Mouse (Mus musculus) spleen, postnatal 10 days (tissue): ENCODE measurements around the gene Rmi1.
"Not testable (repeated sequence)": the region's sequence is repeated elsewhere in the genome, so short reads cannot be mapped to it uniquely, and the experiment has no call there.

Source experiments
- DNase-seq, 2 experiments: peaks; one replicate each; pipeline ENCODE4 v3.0.0; 2021 to 2022; ENCODE audit warnings: low spot score in 2 of 2

The Rmi1 gene

DNA sequence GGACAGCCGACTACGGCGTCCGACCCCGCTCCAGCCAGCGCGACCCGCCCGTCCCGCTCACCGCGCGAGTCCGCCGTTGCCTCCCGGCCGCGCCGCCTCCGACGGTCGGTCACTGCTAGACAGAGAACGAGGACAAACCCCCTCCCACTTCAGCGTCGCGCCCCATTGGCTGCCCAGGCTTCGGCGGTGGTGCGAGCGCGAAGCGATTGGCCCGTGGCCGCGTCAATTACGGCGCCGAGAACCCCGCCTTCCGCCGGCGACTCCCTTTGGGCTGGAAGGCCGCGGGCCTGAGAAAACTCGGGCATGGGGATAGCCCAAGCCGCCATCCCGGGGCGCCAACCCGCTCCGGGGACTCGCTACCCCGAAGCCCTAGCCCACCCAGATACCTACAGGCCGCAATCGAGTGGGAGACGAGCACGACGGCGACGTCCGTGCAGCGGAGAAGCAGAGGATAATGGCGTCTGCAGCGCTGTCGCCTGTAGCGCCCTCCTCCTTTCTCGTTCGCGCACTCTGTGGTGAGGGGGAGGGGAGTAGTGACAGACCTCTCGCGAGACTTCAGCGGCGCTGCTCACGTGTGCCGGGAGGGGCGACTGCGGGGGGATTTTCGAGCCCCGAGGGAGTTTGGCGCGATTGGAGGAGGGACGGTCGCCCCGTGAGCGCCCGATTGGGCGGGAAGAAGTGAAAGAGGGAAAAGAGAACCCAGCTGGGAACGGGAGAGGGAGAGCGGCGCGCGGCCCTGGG, at the start of gene Rmi1:
TSS of gene Rmi1 (plus strand) at position 246 of the 741 bp plus-strand sequence.
- DNase-seq, result peak; percentile 97 to 99

DNA sequence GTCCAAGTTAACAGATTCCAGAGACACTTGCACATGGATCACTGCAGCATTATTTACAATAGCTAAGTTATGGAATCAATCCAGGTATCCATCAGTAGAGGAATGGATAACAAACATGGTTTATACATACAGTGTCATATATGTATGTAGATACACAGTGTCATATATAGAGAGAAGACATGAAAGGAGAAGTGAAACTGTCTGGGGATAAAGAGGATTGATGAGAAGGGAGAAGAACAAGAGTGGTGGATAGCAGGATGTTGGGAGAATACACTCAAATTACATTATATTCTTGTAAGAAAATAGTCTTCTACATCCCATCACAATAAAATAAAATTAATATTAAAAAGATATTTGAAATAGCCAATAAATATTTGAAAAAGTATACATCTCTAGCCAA, 49.1 kb upstream of the Rmi1 start:
- no peak for DNase-seq

DNA sequence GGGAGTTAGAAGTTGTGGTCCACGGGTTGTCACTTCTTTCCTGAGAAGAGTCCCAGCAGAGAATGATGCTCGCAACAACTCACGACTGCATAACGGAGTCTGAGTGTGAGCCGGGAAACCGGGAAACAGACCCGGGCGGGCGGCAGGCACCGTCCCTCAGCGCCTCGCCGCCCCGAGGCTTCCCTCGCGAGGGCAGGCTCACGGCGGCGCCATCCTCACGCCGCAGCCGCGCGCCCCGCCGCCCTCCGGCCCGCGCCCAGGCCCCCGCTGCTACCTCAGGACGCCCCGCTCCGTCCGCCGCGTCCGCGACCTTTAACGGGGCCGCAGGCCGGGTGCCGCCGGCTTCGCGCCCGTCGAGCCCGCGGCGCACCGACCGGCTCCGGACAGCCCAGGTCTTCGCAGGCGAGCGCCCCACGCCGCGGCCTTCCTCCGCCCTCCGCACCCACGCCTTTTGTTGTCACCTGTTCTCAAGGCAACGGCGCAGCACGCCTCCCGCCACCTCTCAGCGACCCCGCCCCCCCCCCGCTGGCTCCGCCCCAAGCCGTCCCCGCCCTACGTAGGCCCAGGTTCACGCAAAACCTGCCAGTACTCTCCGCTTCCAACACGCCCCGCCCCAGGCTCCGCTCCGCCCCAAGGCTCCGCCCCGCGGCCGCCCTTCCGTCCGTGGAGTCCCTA, 43.3 kb upstream of the Rmi1 start, which contains the start of gene Kif27:
TSS of gene Kif27 (minus strand) at position 494 of the 675 bp plus-strand sequence.
- DNase-seq, result peak; percentile 73 to 91

DNA sequence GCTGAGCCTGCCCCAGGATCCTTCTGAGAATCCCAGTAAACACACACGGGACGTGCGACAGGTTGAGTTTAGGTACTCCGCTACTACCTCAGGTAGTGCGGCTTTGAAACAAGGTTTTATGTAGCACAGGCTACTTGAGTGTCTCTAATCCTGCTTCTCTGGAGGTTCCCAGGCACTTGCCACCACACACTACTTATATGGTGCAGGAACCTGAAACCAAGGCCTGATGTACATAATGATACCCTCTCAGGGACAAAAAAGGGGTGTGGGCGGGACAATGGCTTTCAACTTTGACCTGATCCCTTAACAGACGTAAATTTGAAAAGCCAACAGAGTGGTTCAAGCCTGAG, 42.8 kb upstream of the Rmi1 start:
- DNase-seq, result no peak

DNA sequence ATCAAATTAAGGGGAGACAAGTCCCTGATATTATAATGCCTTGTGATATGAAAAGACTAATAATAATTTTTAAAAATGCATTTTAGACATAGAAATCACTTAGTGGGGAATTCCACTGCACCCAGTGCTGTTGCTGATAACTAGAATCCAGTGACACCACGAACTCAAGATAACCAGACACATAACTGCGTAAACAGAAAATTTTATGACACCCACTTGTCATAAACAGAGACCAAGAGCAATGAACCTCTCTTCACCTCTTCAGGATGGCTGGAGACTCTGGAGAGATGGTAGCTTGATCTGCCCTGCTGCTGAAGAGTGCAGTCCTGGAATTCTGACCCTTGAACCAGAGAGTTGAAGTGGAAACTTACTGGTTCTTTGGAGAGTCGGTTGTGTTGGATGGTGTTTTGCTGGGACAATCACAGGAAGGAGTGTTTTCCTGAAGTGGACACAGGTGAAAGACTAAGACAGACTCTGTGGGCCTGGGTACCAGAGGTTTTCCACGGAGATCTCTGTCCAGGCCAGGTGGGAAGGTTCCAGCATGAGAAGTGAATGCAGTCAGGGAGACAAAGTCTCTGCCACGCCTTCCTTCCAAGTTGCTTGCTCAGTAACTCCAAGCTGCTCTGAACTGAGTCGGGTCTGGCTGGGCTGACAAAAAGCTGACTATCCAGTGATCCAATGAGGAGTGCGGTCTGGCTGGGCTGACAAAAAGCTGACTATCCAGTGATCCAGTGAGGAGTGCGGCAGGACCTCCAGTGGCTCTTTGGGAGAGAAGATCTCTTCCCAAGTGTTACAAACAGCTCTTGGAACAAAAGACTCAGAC, 37.5 kb upstream of the Rmi1 start:
- DNase-seq, result no peak

DNA sequence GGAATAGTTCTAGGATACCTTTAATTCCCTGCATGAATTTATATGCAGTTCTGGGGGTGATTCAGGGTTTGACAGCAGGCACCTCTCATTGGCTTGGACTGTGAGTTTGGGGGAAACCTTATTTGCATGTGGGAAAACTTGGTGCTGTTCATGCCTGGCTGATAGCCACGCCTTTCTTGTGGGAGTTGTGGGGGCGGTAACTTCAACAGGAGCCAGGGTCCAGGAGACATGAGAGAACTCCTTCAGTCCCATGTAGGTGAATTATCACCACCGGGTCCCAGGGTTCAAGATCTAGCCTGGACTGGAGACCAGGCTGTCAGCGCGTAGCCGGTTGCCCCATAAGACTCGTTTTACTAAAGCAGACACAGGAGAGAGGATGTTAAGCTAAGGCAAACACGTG, 36.9 kb upstream of the Rmi1 start:
- not testable (repeated sequence) for DNase-seq

DNA sequence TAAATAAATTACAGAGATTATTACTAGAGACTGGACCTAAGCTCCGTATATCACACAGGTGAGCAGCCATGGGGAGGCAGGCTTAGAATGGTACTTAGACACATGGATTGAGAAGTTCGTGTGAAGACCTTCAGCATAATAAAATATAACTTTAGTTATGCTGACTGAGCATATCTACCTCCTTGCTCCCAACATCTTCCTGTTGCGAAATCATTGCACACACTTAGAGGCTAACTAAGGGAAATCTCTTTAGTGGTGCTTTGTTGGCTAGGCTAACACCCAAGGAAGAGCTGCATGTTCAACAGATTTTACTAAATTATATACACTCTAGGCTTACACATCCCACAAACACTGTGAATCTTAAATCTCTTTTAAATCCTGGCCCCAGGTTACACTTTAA, 35.7 kb upstream of the Rmi1 start:
- DNase-seq, result no peak

DNA sequence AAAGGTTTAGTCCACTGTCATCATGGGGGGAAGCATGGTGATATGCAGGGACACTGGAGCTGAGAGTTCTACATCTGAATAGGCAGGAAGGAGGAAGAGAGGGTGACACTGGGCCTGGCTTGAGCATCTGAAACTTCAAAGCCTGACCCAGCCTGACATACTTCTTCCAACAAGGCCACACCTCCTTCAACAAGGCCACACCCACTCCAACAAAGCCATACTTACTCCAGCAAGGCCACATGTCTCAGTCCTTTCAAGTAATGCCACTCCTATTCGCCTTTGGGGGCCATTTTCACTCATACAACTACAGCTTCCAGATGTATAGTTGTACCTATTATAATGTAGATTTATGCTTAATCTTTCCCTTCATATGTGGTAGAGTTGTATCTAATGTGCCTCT, 34.4 kb upstream of the Rmi1 start:
- no peak for DNase-seq

DNA sequence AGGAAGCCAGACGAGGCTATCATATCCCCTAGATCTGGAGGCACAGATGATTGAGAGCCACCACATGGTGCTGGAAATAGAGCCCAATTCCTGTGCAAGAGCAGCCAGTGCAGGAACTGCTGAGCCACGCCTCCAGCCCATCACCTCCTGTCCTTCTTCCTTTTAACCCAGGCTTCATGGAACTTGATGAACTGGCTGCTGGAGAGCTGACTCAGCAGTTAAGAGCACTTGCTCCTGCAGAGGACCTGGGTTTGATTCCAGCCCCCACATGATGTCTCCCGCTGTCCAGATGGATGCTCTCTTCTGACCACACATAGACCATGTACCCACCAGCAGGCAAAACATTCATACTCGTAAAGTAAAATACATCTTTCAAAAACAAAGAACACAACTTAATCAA, 33.2 kb upstream of the Rmi1 start:
- DNase-seq, result no peak

DNA sequence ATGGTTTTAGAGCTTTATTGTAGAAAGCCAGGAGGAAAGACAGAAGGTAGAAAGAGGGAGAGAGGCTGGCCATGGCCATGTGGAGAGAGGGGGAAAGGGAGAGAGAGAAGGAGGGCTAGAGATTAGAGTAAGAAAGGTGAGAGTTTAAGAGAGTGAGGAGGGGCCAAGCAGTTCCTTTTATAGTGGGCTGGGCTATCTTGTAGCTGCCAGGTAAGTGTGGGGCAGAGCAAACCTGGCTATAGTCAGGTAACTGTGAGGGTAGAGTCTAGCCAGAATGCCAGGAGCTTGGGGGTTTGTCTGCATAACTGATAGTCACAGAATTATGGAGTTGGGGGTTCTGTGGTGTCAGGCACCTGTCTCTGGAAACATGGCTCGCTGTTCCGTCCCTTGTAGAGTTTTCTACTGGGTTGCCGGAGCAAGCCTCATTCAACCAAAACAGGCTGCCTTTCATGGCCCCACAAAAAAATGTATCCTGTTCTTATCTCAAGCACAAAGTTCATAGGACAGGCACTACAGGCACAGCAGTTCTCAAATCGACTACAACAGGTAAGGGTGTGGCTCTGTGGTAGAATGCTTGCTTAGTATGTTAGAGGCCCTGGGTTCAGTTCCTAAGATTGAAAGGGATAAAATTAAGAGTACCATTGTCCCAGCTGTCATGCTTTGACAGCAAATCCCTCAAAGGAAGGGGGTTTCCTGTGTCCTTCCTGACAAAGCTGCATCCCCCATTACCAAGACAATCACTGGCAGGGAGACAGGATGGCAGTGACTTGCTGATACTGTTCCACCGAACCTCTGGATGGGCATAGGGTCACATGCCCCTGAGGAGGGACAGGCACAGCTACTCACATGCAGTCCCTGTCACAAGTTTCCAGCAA, 29.5 kb upstream of the Rmi1 start:
- no peak for DNase-seq

DNA sequence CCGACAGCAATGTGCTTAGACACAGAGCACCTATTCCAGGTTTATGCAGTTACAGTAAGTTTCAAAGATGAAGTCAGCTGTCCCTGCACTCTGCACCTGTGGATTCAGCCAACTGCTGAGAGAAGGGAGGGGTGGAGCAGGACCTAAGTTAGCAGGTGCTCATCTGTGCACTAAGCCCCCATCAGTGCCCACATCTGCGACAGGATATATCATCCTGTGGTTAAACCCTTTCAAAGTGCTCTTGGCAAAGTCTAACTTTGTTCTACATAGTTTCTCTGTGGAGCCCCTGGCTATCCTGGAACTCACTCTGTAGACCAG, 28.9 kb upstream of the Rmi1 start:
- DNase-seq, result no peak

DNA sequence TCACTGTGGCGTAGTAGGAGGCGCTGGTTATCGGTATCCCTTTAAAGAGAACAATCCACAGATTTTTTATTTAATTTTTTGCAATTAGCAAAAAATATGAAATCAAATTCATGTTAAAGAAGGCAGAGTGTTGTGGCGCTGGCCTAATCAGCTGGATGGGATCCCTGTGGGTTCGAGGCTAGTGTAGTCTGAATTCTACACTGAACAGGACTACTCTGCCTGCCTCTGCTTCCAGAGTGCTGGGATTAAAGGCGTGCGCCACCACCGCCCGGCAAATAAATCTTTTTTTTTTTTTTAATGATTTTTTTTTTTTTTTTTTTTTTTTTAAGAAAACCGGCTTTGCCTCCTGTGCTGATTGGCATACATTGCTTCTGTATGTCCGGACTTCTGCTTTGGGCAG, 17.7 kb upstream of the Rmi1 start:
- no peak for DNase-seq

DNA sequence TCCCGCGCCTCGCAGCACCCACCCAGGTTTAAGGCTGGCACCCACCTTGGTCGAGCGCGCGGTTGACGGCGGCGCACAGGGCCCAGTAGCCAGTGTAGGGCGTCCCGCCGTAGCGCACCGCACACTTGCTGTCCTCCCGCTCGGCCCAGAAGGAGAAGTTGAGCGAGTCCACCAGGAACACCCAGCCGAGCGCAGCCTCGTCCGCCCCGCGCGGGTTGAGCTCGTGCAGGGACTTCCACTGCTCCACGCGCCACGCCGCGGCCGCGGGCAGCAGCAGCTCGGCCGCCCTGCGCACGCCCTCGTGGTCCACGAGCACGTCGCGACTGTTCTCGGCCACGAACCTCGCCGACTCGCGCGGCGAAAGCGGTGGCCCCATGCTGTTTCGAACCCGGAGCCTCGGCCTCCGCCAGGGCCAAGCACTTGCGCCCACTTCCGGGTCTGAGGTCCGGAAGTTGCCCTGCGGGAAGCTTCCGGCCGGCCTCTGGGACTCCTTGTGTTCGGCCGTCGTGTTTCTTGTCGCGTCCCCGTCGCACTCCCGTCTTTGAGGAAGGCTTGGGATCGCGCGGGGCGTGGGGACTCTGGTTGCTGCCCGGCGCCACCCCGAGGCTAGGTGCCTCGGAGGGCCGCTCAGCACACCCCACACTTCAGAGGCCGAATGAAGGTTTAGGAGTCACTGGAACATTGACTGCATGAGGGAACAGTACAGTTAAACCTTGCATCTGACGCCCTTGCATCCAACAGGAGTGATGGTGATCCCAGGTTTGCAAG, 17.1 kb upstream of the Rmi1 start, which contains the start of gene 2210016F16Rik:
TSS of gene 2210016F16Rik (minus strand) at position 447 of the 768 bp plus-strand sequence.
- DNase-seq, result peak; percentile 57 to 70

DNA sequence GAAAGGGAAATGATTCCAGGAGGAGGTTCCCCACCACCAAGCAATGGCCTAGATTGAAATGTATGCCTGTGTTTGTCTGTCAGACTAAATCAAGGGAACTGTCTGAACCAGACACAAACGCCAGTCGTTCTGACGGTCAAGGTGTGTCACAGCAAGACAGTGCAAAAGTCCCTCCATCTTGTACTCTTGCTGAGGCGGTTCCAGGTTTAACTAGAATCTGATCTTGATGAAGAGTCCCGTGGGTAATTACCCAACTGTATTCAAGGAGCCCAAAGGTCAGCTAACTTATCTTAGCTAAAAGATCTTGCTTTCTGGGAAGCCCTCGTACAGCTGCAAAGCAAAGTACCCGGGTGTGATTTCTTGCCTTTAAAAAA, 16.5 kb upstream of the Rmi1 start:
- DNase-seq, result peak in 1 of 2 experiments; percentile 17

DNA sequence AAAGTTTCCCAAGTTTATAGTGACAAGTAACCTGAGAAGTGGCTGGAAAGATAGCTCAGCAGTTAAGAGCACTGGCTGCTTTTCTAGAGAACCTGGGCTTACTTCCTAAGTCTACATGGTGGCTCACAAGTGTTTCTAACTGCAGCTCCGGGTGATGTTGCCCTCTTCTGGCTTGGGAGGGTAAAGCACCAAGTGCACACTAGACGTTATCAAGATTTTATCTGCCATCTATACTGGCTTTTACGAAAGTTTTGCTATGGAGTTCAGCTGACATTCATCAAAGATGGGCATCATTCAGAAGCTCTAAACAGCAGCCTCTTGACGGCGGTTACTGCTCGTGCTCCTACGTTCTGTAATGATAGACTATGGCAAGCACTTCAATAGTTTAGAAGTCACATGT, 14.1 kb upstream of the Rmi1 start:
- DNase-seq, result peak; percentile 57 to 82

DNA sequence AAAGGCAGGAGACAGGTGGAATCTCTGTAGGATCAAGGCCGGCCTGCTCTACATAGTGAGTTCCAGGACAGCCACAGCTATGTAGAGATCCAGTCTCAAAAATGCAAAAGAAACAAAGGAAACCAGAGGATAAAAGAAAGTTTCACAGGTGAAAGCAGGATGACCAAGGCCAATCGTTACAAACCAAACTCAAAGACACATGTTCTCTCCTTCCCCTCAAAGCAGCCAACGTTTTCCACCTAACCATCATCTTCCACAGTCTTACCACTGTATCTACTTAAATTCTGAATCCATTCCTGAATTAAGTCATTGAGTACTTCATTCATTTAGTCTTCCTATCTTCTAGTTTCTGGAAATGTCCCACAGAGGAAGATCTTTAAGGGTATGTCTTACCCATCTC, 13.7 kb upstream of the Rmi1 start:
- no peak for DNase-seq

DNA sequence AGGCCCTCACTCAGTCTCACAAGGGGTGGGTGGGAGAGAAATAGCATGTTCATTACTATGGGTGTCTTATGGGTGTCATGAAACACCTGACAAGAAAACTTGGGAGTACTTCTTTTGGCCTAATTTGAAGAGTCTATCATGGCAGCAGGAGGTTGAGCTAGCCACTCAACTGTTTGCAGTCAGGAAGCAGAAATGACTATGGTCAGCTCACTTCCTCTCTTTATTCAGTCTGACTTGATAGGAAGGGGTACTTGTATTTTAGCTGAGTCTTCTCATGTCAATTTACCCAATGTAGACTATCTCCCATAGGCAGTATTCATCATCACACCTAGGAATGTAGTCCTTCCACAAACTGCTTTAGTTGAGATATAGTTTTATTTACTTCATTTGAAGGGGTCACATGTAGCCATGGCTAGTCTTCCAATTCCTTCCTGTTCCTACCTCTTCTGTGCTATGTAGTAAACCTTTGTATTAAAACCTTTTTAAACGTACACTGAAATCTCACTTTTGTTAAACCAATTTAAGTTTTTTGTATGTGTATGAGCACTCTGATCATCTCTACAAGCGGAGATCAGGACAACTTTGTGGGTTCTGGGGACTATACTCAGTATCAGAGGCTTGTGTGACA, 12.6 kb upstream of the Rmi1 start:
- no peak for DNase-seq

DNA sequence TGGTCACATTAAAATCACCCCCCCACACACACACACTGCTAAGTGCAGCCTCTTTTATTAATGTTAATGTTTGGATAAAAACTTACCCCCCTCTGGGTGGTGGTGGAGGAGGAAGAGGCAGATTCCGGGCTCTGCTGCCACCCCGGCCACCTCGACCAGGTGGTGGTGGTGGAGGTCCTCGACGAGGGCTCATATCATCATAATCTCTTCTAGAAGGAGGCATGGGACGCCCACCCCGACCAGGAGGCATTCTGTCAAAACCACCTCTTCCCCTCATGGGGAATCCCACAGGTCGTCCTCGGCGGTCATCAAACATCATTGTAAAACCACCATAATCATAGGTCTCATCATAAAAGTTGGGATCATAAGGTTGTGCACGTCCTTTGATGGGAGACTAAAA, 7.7 kb upstream of the Rmi1 start:
- peak in 1 of 2 experiments; percentile 10 for DNase-seq

DNA sequence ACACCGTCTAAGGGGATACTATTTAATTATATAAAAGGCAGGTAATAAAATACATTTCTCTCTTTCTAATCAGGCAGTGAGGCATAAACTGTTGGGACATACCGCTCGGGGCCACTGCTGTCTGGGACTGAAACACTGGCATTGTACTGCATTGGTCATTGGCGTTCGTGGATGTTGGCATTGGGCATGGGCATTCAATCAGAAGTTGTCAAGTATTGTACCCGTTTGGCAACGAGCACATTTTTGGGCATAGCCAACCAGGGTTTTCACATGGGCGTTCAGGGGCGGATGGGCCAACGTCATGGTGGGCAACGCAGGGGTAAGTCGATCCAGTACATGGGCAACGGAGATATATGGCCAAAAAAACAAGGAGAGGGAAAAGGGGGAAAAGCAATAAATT, 4.4 kb upstream of the Rmi1 start:
- DNase-seq, result no peak

DNA sequence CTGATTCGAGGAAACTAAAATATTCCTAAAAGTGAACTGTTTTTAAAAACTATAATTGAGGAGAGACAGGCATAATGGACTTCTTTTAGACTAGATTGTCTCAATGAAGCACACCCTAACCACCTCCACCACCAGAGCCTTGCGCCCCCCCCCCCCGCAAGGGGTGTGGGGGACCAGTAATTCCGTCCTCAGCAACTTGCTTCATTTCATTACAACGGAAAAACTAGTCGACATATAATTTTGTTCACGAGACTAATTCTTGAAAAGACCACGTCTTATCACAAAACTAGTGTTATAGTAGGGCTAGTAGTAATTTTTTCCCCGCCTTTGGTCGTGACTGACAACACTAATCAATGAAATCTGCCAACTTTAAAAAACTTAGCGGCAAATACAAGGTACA, 1.5 kb upstream of the Rmi1 start:
- DNase-seq, result no peak
